Mouse (Mus musculus) ZHBTc4 (cell line): ENCODE results near the gene Cerkl.

Experiments used
- DNase-seq: peaks from one replicate; pipeline ENCODE4 v3.0.0-alpha.2; 2011; ENCODE audit warnings: low read depth, low spot score

Gene Cerkl

DNA sequence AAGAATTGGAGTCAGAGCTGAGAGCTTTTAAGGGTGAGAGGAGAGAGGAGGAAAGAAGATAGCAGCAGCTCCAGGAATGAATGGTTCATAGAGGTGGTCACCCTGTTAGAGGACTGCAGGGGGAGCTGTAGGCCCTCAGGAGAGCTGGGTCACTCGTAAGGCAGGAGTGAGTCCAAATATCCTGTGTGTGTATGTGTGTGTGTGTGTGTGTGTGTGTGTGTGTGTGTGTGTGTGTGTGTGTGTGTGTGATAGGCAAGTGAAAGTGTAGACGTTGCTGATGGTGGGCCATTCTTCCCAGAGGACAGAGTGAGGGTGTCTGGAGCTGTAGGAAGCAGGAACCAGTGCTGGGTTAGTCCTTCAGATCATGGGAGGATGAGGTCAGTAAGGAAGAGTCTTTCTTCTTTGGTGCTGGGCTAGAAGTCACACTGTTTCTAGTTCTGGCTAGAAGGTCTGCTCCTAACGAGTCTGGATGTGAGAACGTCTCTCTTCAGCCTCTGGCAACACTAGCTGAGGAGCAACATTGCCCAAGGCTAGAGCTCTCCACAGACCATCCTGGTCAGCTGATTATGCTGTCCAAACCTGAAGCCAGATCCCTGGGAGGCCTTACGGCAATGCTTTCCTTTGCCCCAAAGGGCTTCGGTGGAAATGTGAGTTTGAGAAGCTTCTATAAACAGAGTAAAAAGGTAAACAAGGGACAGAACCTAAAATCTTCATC is 83.9 kb downstream of the Cerkl start:
- peak; percentile 56 for DNase-seq

DNA sequence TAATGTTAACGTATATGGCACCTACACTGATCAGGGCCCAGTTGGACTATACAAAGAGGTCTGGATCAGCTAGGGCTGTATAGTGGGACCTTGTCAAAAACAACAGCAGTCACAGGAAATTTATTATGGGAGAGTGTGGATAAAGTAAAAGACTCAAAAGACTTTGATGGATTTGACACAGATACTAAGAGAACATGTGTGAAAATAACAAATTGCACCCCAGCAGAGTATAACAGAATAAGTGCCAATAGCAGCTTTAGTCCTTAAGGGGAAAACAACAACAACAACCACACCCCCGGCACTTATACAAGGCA is 84.5 kb downstream of the Cerkl start:
- DNase-seq: no peak

DNA sequence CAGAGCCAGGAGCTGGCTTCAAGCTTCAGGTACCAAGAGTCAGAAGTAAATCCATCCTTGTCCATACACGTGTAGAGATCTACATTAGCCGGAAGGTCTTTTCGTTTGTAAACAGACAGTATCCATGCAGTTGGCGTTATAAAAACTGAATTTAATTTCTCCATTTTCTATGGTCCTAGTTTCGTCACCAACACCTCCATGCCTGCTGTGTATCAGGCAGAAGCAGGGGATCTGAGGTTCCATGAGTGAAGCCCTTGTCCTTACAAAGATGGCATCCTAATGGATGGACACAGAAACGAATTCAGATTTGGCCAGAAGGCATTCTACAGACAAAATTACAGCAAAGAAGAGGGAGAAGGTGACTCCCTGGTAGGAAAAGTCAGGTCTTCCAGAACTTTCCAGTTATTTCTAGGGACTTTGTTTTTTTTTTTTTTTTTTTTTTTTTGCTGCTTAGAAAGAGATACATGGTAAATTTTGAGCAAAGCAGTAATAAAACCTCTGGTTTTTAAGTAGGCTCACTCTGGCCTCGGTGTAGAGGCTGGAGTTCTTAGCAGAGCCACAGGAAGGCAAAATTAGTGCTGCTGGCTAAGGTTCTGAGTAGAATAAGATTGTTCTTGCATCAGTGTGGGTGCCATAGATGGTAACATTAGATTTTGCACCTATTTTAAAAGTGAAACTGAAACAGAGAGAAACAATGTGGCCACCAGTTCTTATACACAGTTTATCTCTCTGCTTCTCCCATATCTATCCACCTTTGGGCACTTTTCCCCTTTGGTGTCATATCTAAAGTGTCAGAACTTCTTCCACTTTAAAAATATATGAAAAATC is 85.0 kb downstream of the Cerkl start:
- DNase-seq: no peak

DNA sequence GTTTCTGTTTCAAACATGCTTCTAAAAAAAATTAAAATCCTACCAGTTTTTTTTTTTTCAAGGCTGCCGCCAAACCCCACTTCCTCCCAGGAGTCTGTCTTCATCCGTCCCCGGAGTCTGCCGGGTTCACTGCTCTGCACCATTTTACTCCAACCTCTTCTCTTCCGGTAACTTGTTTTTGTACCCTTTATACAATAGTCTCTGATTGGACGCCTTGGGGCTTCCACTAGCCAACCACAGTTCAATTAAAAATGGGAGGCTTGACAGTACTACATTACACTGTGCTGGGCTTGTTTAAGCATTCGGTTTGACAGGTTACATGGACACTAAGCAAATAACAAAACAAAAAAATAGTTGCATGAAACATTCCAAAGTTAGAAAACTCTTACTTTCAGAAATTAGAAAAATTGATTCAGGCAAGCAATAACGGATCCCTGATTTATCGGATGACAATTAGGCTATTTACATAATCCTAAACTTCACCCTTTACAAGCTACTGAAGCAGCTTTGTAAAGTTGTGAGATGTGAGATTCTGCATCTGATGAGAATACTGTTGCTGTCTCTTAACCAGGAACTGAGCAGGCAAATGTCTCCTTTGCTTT is 85.8 kb downstream of the Cerkl start:
- peak; percentile 11 for DNase-seq

DNA sequence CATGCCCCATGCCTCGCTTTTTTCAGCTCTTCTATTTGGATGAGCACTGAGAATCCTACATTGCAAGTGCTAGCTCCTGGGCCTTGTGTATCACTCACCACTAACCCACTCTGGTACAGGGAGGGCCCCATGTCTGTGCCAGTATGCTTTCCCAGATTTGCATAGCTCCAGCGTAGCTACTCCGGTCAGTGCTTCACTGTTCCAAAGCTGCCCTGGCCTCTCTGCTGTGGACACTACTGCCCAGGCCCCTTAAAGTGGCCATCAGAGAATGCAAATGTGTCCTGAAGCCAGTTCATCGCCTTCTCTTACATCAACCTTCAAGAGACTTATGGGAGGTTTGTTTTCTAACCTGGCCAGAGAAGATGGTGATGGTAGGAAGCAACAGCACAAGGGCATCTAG is 86.7 kb downstream of the Cerkl start:
- no peak for DNase-seq

DNA sequence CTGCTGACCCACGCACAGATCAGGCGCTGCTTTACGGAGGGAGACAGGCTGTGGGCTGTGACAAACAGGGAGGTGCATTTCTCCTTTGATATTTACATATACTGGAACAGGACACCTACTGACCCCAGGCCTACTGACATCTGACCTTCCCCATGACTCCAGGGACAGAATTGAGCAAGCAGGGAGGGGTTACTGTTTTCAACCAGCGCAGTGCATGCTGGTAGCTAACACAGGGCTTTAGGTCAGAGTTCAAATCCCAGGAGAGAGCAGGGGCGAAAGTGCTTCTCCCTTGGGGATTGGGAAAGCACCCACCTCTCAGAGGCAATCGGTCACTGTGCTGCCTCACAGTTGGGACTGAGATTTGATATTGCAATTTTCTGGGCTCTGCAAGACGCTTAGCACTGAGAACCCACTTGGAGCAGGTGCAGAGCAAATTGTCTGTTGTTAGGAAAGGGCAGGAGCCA is 87.5 kb downstream of the Cerkl start:
- DNase-seq: peak; percentile 23

GRCm38 (mm10) chr2:79368661-79369060 is 87.9 kb downstream of the Cerkl start:
- peak; percentile 19 for DNase-seq

DNA sequence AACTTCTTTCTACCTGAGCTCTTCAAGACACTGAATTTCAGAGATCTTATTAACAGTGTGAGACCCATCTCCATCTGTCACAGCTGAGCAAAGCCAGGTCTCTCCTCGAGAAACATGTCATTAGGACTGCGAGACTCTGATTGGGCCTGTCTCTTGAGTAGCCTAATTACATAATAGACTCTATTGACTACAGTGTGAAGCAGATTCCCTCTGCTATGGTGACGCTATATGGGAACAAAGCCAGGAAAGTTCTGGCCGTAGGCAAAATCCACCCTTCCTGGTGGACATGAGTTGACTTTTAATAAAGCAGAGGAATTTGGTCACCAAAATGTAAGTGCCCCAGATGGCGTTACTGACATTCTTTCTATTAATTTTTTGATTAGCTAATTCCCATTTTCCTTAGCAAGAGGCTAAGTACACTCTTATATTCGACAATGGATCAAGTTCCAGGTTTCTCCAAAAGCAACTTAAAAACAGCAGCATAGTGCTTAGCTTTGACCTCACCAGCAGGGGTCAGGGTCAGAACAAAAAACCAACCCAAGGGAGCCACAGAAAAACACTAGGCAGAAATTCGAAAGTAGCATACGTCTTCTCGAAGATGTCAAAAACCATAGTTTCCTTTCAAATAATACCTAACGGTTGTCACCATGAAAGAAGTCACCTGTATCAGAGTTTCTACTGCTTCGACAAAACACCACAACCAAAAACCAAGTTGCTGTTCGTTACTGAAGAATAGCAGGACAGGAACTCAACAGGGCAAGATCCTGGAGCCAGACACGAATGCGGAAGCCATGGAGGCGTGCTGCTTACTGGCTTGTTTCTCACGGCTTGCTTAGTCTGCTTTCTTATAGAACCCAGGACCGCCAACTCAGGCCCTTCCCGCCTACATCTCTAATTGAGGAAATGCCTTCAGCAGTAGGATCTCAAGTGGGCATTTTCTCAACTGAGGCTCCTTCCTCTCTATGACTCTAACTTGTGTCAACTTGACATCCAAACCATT is 88.8 kb downstream of the Cerkl start:
- peak; percentile 59 for DNase-seq

GRCm38 (mm10) chr2:79363920-79364319 is 92.7 kb downstream of the Cerkl start:
- DNase-seq: peak; percentile 5

DNA sequence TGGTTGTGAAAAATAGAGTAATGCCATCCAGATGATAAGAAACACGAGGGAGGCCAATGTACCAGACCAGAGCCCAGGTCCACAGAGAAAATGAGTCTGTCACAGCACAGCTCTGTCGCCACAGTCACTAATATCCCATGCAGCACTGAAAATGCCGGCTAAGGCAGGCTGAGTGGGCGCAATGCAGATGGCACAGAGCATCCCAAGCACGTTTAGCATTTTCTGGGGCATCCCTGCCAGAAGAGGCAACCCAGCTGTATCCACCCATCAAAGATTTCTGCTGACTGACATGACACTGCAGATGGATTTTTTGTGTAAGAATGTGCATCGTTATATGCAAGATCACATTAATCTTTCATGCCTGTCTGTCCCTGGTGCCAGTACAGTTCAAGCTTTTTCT is 94.6 kb downstream of the Cerkl start:
- DNase-seq: no peak

DNA sequence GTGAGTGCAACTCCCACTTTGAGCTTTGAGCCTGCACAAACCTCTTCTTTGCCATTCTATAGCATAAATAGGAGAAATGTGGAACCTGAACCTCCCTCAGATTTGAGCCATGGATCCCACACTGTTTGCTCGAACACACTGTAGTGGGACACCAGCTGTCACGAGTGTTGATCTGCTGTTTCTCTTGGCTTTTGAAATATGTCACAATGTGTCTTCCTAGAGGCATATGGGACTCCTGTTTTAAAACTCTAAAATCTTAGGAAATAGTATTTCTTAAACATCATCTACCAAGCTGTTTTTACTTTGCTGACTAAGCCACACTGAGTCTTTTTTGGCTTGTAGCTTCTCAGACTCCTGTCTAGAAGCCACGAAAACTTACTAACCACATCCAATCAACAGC is 98.8 kb downstream of the Cerkl start:
- no peak for DNase-seq

- peak; percentile 59 for DNase-seq
These were observed 101.8 kb downstream of the Cerkl start for GRCm38 (mm10) chr2:79354773-79355172.

DNA sequence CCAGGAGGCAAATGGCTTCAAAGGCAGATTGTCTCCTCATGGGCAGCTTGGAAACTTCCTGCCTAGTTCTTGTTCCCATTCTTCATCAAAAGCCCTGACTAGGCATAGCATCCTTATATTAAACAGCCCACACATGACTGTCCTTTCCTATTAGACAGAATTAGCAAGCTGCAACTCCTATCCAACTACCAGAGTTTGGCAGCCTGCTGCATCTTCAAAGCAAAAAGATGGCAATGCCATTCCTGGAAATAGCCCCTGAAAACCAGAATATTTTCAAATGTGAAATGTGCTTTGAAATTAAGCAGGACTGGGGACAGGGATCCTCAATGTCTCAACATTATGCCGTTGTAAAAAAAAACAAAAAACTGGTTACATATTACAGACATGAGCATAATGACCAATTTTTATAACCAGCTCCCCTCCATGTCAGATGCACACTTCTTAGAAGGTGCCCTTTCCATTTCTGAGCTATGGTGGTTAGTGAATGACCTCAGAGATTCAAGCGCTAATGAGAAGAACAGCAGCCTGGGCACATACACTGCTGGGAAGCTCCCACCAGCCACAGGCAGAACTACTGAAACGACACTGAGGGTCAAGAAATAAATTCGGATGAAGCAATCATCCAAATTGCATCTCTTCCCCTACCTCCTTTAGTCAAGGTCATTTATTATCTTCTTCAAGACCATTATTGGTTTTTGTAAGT is 104.3 kb downstream of the Cerkl start:
- no peak for DNase-seq

- peak; percentile 16 for DNase-seq
These were observed 105.1 kb downstream of the Cerkl start for GRCm38 (mm10) chr2:79351179-79352099.

DNA sequence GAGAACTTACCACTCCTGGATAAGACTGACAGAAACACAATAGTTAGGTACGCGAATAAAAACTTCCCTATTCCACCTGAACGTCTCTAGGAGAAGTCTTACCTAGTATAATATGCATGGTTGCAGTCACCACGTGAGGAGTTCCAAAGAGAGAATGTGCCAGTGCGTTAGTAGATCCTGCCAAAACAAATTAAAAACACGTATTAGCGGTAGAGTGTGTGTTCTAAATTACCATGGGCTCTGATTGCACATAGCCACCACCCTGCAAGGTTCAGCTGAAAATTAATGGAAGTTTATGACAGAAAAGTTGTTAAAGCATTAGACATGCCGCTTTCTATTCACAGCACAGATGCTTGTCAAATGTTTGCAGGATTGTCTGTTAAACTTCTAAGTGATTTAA is 113.5 kb downstream of the Cerkl start:
- no peak for DNase-seq

DNA sequence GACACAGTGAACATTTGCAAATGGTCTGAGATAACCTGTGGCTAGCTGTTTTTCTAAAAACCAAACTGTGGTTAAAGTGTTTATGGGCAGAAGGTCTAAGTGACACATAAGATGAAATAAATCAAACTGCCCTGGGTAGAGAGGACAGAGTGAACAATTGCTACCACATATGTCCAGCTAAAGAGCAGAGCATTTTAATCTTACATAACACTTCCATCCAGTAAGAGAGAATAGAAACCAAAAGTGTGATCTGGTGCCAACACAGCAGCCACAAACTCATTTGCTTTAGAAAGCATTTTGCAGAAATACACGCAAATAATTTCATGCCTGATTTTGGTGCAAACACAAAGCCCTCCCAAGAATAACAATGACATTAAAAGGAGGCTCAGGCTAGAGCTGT is 117.6 kb downstream of the Cerkl start:
- DNase-seq: no peak

DNA sequence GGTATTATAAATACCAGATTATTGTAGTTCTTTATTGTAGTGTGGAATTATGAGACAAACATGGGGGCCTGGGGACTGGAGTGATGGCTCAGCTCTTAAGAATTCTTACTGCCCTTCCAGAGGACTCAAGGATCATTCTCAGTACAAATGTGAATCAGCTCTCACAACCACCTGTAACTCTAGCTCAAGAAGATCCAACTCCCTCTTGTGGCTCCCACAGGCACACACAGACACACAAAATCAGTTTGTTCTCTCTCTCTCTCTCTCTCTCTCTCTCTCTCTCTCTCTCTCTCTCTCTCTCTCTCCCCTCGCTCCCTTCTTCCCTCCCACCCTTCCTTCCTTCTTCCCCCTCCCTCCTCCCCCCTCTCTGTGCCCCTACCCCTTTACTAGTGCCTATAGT is 120.4 kb downstream of the Cerkl start:
- no peak for DNase-seq

- no peak for DNase-seq
These were observed 121.9 kb downstream of the Cerkl start for GRCm38 (mm10) chr2:79334661-79335060.

- no peak for DNase-seq
These were observed 128.5 kb downstream of the Cerkl start for GRCm38 (mm10) chr2:79328079-79328478.
